Mouse (Mus musculus) E14TG2a.4 (cell line): Measurements from ENCODE around the gene Cxcl12.

ENCODE experiments used
- CTCF ChIP-seq: conservative IDR thresholded peaks from 2 replicates; pipeline ENCODE4 v1.5.1; 2014; ENCODE audit warnings: low read length
- NANOG ChIP-seq: IDR thresholded peaks from 2 replicates; pipeline ENCODE4 v1.6.1; 2014; ENCODE audit warnings: borderline replicate concordance, low read length, mixed read lengths
- POU5F1 ChIP-seq: IDR thresholded peaks from 2 replicates; pipeline ENCODE4 v1.6.1; 2014; ENCODE audit warnings: low read length, borderline replicate concordance

DNA sequence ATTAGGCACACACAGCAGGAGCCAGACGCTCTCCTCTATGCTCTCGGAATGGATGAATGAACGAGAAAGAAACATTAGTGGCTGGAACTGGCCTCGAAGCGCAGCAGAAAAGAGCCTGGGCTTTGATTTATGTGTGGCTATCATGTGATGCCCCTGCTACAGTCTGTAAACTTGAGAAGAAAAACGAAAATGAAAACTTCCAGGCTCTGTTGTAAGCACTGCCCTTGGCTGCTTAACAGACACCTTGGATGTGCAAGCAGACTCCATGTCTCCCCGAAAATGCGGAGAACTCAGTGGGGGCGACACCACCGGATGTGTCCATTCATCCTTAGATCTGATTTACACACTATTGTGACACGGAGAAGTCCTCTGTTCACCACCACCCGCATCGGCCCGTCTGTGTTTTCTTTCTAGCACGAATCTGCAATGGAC lies 37.6 kb upstream of the Cxcl12 start:
- TF ChIP-seq CTCF = no peak
- TF ChIP-seq POU5F1 = no peak
- no peak for TF ChIP-seq NANOG
